Mouse (Mus musculus) adrenal gland, adult 8-10 months (tissue): ENCODE data around the gene Slc43a3. TPM values are rescaled to one million over a fixed set of nuclear protein-coding genes. Genes with fewer than 3 reads are reported as not detected.

Experiments used
- DNase-seq: peaks from one replicate; pipeline ENCODE4 v3.0.0; 2022
- total RNA-seq, 4 experiments: library from RNA; stranded (reverse); gene quantifications; 2 replicates each; pipeline ENCODE4 v1.2.4; 2022

Gene Slc43a3
- total RNA-seq, 4 experiments from 2014 or later, result 63.1 to 81.5 (median 75.7) TPM

DNA sequence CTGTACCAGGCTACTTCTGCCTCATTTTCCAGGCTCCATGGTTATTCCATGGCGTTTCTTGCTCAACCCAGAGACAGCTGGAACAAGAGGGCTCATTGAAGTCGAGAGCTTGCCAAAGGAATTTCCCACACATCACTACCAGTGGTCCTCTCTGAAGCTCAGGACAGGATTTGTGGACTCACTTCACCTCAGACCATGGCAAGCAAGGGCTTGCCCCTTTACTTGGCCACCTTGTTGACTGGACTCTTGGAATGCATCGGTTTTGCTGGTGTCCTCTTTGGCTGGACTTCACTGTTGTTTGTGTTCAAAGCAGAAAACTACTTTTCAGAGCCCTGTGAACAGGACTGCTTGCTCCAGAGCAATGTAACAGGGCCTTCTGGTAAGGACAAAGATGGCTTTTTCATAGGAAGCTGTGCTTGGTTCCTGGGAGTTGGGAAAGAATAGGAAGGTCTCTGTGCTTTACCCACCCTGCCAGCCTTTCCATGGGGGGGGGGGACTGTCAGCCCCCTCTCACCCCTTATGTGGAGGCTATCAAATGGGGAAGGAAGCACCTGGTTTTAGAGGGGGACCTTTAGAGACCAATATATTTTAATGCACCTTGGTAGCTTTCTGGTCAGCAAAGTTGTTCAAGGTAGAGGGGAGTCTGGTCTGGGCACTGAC lies 1.2 kb downstream of the Slc43a3 start:
- no peak for DNase-seq

DNA sequence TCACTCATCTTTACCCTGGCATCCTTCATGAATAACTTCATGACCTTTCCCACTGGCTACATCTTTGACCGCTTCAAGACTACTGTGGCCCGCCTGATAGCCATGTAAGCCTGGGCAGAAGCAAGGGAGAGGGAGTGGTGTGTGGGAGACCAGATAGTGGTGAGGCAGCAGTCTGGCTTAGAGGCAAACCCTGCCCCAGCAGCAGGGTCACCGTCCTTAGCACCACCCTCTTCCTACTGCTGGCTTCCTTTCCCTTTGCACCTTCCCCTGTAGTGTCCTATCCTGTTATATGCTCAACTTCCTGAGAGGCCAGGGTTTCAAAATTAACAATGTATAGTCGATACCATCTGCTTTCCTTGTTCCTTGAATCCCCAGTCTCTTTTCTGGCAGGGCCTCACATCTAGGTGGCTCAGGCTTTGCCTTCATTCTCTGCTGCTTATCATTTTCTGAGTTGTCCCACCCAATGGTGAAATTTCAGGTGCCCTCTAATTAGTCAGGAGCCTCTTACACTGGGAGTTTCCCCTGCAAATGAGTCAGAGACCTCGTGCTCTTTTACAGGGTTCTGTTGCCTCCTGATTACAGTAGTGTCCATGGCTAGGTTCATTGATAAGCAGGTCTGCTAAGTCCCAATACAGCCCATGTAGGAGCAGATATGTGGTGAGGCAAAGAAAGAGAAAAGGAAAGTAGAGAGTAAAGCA lies 2.0 kb downstream of the Slc43a3 start:
- no peak for DNase-seq

DNA sequence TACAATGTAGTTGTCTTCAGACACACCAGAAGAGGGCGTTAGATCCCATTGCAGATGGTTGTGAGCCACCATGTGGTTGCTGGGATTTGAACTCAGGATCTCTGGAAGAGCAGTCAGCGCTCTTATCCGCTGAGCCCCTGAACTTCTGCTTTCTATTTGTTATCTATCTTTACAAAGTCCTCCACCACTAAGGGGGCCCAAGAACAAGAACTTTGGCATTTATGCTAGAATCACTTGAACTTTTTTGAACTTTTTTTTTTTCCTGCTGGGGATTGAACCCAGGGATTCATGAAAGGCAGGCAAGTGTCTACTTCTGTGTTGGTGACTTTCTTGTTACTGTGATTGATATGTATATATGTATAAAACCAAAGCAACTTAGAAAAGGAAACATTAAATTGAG lies 2.9 kb downstream of the Slc43a3 start:
- no peak for DNase-seq

DNA sequence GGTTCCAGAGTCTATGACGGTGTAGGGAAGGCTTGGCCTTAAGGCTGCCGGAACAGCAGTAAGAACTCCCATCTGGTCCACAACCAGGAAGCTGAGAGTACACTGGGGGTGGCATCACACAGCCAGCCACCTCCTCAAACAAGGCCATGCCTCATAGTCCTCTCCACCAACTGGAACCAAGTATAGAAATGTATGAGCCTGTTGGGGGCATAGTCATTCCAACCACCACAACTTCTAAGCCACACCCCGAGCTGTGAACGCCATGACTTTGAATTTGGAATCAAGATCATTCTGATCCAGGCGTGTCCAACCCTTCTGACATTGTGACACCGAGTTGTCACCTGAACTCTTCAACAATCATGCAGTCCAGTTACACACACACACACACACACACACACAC lies 3.3 kb downstream of the Slc43a3 start:
- no peak for DNase-seq

- DNase-seq, result no peak
These were observed 5.0 kb downstream of the Slc43a3 start for GRCm38 (mm10) chr2:84941332-84941731.

GRCm38 (mm10) chr2:84941795-84942194 lies 5.4 kb downstream of the Slc43a3 start:
- DNase-seq, result no peak

DNA sequence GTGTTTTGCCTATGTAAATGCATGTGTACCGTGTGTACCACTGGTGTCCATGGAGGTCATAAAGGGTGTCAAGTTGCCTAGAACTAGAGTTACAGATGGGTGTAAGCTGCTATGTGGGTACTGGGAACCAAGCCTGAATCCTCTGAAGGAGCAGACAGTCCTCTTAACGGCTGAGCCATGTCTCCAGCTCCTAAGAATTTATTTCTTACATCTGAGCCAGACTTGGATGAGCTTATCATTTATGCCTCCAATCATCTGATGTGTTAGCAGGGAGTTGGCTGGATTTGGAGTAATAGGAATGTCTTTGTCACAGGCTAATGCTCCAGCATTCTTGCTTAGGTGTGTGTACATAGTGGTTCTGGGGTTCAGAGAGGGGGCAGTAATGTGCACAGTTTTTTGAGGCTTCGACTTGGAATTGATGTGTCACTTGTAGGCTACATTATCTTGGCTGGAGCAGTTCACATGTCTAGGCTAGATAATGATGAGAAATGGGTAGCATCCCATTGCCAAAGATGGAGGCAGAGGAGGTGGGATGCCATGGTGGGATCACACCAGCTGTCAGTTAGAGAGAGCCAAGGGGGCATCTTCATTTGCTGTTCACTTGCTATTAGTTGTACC lies 10.9 kb downstream of the Slc43a3 start:
- no peak for DNase-seq

- no peak for DNase-seq
These were observed 11.9 kb downstream of the Slc43a3 start for GRCm38 (mm10) chr2:84948252-84948651.

GRCm38 (mm10) chr2:84948721-84949120 lies 12.3 kb downstream of the Slc43a3 start:
- DNase-seq, result no peak

- DNase-seq, result no peak
These were observed 14.6 kb downstream of the Slc43a3 start for GRCm38 (mm10) chr2:84951027-84951426.

DNA sequence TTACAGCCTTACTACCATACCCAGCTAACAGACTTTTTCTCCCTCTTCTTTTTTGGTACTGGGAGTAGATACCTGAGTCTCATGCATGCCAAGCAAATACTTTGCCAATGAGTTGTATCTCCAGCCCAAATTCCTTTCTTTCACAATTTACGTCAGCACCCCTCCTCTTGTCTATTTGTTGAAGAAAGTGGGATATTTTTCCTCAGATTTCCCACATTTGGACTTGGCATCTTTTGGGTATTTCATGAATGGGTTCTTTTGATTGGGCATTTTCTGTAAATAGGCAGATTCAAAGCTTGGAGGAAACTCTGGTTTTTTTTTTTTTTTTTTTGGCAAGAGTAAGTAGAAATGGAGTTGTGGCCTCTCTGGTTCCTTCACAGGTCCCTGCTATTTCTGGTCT lies 15.9 kb downstream of the Slc43a3 start:
- no peak for DNase-seq

DNA sequence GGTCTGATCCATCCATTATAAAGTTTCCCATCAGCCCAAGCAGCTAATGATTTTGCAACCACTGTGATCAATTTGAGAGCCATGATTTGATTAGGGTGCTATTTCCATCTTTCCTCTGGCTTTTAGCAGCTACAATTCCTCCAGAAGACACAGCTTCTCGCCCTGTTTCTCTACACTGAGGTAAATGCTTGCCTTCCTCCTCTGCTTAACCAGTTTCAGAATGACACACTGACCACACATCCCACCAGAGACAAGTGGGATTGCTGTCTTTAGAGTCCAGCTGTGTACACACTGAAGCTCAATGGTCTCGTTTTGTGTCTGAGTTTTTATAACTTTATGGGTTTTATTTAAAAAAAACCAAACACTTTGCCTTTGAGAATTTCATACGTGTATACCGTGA lies 16.3 kb downstream of the Slc43a3 start:
- no peak for DNase-seq

- no peak for DNase-seq
These were observed 19.1 kb downstream of the Slc43a3 start for GRCm38 (mm10) chr2:84955435-84955834.

DNA sequence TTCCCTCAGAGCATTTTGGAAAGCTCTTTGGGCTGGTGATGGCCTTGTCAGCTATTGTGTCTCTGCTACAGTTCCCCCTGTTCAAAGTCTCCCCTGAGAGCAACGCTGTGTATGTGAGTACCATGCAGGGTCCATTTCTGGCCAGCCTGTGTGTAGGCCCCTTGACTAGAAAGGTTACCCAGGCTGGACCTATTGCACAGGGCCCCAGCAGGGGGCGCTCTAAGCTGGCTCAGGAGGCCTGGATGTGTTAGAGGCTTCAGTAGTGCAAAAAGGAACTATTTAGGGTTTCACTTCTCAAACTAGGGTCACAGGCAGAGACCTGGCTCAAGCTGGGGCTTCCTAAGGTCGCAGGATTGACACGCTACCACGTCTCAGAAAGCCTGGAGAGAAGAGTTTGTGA lies 19.9 kb downstream of the Slc43a3 start:
- DNase-seq, result peak; percentile 26

- no peak for DNase-seq
These were observed 22.3 kb downstream of the Slc43a3 start for GRCm38 (mm10) chr2:84958588-84959264.

- DNase-seq, result peak; percentile 73
These were observed 24.9 kb downstream of the Slc43a3 start for GRCm38 (mm10) chr2:84961300-84961699.

GRCm38 (mm10) chr2:84961901-84962300 lies 25.5 kb downstream of the Slc43a3 start:
- DNase-seq, result no peak

GRCm38 (mm10) chr2:84962906-84963507 lies 26.6 kb downstream of the Slc43a3 start:
- DNase-seq, result no peak

- DNase-seq, result no peak
These were observed 27.9 kb downstream of the Slc43a3 start for GRCm38 (mm10) chr2:84964111-84964801.

DNA sequence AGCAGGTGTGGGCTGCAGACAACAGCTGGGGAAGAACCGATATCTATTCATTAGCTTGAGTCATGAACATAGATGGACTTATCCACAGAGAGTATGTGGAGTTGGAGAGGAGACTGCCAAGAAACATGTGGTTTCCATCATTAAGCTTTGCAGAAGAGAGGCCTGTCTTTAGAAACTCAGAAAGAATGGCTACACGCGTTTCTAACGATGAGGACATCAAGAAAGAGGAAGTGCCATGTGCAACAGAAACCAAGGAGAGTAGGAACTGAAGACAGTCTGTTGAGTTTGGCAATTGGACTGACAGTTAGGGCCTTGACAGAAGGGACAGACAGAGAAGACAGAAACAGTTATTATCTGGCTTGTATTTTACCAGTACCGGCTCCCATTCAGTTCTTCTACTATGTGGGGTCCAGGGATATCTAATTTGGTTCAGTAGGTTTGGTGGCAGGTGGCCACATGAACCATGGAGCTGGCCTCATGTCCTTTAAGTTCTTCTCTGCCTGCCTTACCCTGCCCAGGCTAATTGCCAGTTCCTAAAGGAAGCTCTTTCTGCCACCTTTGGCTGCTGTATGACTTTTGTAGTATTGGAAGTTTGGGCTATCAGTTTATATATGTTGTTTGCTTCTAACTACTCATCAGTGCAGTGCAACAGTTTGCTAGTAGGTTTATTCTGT lies 31.1 kb downstream of the Slc43a3 start:
- DNase-seq, result no peak

DNA sequence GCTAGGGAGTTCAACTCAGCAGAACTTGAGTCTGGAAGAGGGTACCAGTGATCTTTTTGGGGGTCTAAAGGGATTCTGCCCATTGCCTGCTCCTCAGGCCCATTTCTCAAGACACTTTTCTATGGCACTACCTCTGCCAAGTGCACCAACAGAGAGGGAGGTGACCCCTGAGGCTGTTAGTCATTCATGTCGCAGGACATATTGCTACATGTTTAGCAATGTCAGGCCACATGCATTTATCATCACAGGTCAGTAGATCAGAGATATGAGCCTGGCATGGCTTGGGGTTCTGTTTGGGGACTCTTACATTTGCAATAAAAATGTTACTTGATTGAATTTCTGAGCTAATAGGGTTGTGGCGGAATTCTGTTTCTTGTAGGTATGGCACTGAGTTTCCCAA lies 39.2 kb downstream of the Slc43a3 start:
- no peak for DNase-seq

DNA sequence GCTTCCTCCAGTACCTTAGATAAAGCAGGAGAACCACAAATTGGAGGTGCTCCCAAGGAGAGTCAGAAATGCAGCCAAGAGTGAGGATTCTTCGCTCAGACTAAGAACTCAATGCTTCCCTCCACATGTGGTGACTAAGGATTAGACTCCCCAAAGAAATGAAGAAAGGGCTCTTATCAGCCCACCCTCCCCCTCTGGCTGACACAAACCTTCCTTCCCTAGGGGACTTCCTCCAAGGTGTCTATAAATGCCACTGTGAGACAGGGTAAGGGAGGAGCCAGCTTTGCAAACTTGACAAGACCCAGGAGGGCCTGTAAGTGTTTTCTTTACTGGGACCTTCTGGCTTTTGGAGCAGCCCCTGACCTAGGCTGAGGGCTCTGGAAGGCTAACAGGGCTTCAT lies 43.8 kb downstream of the Slc43a3 start, which contains the start of gene Prg2:
TSS of gene Prg2 (plus strand) at position 274 of the 400 bp plus-strand sequence.
- no peak for DNase-seq
